Mouse (Mus musculus): ENCODE measurements around the gene Rab12. TPM values are rescaled to one million over a fixed set of nuclear protein-coding genes. Genes with fewer than 3 reads are reported as not detected.

Rab12 gene
- polyA plus RNA-seq, 1 experiment: 53.0 TPM

DNA sequence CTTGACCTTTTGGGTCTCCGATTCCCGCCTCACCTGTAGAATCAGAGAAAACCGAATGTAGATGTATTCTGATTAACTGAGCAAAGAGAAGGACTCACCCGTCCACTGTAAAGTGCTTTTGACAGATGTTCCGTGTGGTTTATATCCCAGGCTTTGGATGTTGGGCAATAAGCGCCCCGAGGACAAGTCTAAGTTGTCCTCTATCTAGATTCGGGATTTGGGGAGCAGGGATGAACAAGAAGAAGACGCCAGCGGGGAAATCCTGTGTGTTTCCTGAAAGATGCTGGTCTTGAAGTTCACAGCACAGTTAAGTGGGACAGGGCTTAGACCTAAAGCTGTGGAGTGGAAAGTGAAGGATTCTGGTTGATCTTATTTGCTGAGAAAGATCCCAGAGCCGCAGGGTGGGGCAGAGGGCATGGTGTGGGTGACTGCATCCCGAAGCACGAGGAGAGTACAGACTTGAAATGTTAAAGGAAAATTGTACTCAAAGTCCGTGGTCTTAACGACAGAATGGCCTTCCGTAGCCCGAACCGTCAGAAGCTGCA is 68.9 kb downstream of the Rab12 start:
- Histone ChIP-seq H3K4me3 (replicated peaks; ENCODE audit: extremely low read depth, low read depth, low read length) (peak overlapping the region; percentile 88), H3K4me1 (ENCODE audit: control insufficient read depth, insufficient read depth, low read length) (peaks cover 4% of the 10 kb centered on the region; the same call in 1 of the 2 replicates)
- TF ChIP-seq CTCF (IDR thresholded peaks at IDR 0.05; ENCODE audit: insufficient read depth, low read length): no peak
- no peak for DNase-seq
- 7% methylated on average over 18 of the region's 18 CpGs for WGBS

DNA sequence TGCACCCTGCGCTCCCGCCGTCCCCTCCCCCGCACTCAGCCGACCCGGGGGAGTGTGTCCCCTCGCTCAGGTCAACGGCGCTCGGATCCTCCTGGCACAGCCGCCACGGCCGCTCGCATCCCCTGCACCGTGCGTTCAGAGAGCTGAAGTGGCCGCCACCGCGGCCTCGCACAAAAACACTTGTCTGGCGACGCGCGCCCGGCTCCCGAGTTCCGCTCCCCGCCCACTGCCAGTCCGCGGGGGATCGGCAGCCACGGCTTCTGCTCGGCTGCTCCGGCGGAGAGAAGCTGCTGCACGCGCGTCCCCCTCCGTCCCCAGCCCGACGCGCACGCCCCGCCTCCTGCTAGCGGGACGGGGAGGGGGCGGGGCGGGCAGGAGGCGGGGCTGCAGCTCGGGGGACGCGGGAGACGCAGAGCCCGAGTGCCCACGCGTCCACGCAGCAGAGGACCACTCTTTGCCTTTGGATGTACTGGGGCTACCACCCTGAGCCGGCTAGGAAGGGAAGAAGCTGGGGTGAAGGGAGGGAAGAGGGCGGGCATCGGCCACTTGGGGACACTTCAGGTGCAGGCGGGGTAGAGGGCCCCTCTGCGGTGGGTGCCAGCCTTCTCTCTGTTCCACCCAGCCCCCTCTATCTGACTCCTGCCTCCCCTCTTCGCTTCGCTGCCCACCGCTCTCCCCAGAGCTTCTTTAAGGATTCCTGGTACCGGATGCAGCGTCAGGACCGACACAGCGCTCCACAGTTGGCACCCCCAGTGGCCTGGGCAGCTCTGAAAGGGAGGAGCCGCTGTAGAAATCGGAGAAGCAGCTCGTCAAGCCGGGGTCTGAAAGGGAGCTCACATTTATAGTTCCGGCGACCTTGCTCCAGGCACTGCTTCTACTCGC is 69.8 kb downstream of the Rab12 start, which contains the start of gene Mtcl1:
Mtcl1 (minus strand) TSS at position 291 of the 882 bp plus-strand sequence.
- TF ChIP-seq POLR2A (IDR thresholded peaks at IDR 0.05; ENCODE audit: borderline replicate concordance, extremely low read depth, low read depth, low read length): no peak
- TF ChIP-seq CTCF (IDR thresholded peaks at IDR 0.05; ENCODE audit: insufficient read depth, low read length): no peak
- under 1% methylated on average over 66 of the region's 76 CpGs for WGBS
- DNase-seq: peak; percentile 79

DNA sequence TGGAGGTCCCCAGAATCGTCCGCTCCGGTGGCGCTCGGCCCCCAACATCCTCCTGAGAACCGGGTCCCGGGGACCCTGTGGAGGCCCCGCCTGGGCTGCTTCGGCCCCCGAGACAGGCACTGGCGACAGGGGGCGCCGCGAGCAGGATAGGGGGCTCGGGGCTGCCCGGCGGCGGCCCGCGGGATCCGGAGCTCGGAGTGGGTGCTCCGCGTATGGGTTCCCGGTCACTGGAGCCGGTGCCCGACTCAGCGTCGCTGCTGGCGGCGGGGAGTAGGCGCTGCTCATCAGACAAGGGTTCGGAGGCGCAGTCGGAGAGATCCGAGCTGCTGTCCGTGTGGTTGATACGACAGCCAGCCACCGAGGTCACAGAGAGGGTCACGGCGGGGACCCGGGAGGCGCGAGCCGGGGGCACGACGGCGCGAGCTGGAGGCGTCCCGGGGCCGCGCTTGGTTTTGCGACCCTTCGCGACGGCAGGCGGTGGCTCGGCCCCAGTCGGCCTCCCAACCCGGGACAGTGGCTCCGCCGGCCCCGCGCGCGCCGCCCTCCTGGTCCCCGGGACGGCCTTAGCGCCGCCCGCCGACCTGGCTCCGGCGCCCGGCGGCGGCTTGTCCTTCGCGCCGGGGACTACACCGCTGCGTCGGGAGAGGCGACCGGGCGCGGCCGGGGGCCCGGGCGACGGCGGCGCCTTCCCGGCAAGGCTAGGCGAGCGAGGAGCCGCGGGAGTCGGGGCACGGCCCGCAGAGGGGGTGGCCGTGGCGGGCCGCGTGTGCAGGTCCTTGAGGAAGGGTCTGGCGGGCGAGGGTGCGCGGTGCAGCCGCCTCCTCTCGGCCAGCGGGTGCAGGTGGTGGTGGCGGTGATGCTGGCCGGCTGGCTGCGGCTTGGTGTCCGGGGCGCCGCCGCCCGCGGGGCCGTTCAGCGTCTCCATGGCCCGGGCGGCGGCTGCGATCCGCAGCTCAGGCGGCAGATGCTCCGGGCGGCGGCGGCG is 70.8 kb downstream of the Rab12 start:
- DNase-seq: peak; percentile 75
- H3K4me1 ChIP-seq (ENCODE audit: control insufficient read depth, insufficient read depth, low read length): peaks cover 4% of the 10 kb centered on the region; the same call in 1 of the 2 replicates
- no peak for TF ChIP-seq CTCF (IDR thresholded peaks at IDR 0.05; ENCODE audit: insufficient read depth, low read length)
- no peak for TF ChIP-seq POLR2A (IDR thresholded peaks at IDR 0.05; ENCODE audit: borderline replicate concordance, extremely low read depth, low read depth, low read length)
- peak overlapping the region; percentile 88 for H3K4me3 ChIP-seq (replicated peaks; ENCODE audit: extremely low read depth, low read depth, low read length)
- WGBS: 1% methylated on average over 135 of the region's 136 CpGs

More for the DNA sequence above, 69.8 kb downstream of the Rab12 start, which contains the start of gene Mtcl1:
- H3K4me1 ChIP-seq (ENCODE audit: control insufficient read depth, insufficient read depth, low read length): peaks cover 4% of the 10 kb centered on the region; the same call in 1 of the 2 replicates
- H3K4me3 ChIP-seq (replicated peaks; ENCODE audit: extremely low read depth, low read depth, low read length): peak within 1 kb of the TSS; percentile 88

DNA sequence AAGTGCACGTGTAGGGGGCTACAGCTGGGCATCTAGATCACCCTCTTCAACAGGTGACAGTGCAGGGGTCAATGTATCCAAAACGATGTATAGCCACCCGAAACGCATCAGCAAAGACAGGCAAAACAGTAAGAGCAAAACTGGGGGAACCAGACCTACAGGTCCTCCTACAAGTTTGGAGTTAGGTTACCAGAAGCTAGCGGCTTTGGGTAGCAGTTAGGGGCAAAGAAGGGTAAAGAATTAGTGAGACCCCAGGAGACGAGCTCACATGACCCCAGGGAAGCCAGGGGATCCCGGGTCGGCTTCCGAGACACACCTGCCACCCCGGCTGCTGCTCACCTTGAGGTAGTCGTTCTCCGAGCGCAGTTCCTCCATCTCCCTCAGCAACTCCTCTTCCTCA is 71.6 kb downstream of the Rab12 start:
- H3K4me3 ChIP-seq (replicated peaks; ENCODE audit: extremely low read depth, low read depth, low read length): peak overlapping the region; percentile 88
- WGBS: 8% methylated on average over 13 of the region's 13 CpGs
- DNase-seq: no peak
- peaks cover 4% of the 10 kb centered on the region; the same call in 1 of the 2 replicates for H3K4me1 ChIP-seq (ENCODE audit: control insufficient read depth, insufficient read depth, low read length)
- TF ChIP-seq CTCF (IDR thresholded peaks at IDR 0.05; ENCODE audit: insufficient read depth, low read length): no peak
- no peak for TF ChIP-seq POLR2A (IDR thresholded peaks at IDR 0.05; ENCODE audit: borderline replicate concordance, extremely low read depth, low read depth, low read length)

DNA sequence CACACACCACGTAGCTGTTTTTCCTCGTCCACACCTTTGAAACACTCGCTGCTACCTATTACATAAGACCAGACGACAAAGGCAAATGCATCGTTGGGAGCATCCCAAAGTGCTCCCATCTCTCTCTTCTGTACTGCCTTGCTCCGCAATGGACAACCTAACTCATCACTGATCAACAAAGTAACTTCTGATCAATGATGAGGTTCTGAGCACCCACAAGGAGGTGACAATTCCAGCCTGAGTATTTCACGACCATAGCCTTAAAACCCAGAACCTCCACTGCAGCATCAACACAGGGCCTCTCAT is 72.6 kb downstream of the Rab12 start:
- WGBS: 71% methylated on average over 7 of the region's 7 CpGs
- no peak for DNase-seq
- TF ChIP-seq POLR2A (IDR thresholded peaks at IDR 0.05; ENCODE audit: borderline replicate concordance, extremely low read depth, low read depth, low read length): no peak
- TF ChIP-seq CTCF (IDR thresholded peaks at IDR 0.05; ENCODE audit: insufficient read depth, low read length): no peak
- Histone ChIP-seq H3K4me3 (replicated peaks; ENCODE audit: extremely low read depth, low read depth, low read length) (peak overlapping the region; percentile 34), H3K4me1 (ENCODE audit: control insufficient read depth, insufficient read depth, low read length) (peaks cover 4% of the 10 kb centered on the region; the same call in 1 of the 2 replicates)

GRCm38 (mm10) chr17:66446196-66447006 is 73.1 kb downstream of the Rab12 start:
- WGBS: 71% methylated on average over 7 of the region's 7 CpGs
- TF ChIP-seq CTCF (IDR thresholded peaks at IDR 0.05; ENCODE audit: insufficient read depth, low read length) (no peak), POLR2A (IDR thresholded peaks at IDR 0.05; ENCODE audit: borderline replicate concordance, extremely low read depth, low read depth, low read length) (no peak)

More at GRCm38 (mm10) chr17:66446196-66447006, 73.1 kb downstream of the Rab12 start:
- H3K4me3 ChIP-seq (replicated peaks; ENCODE audit: extremely low read depth, low read depth, low read length): peak overlapping the region; percentile 34
- DNase-seq: peak; percentile 9
- H3K4me1 ChIP-seq (ENCODE audit: control insufficient read depth, insufficient read depth, low read length): peaks cover 4% of the 10 kb centered on the region; the same call in 1 of the 2 replicates

Other genes starting within 250 kb of the Rab12 start
- gene Mtcl1, start 70.0 kb downstream of the Rab12 start, polyA plus RNA-seq (2012; rRNA removed): 30.6 and 32.1 TPM in 2 replicates
- gene Themis3, start 74.9 kb upstream of the Rab12 start, polyA plus RNA-seq (2012; rRNA removed): 0.08 and 0.16 TPM in 2 replicates

Data from lung, adult 2 months (tissue).